Mouse (Mus musculus): ENCODE measurements at regions not wholly inside any gene's neighbourhood (a gene's known extent, or its start where the extent isn't known, plus 50 kb on each side); places are given as distances from the start of the nearest gene placed in this dataset.

- DNase-seq (ENCODE audit: extremely low spot score in 1 of 2, low spot score in 1 of 2): no peak
Measured at GRCm38 (mm10) chr2:51566554-51567246, 60.6 kb upstream of the Tas2r134 start.

- no peak for DNase-seq (ENCODE audit: extremely low spot score in 1 of 2, low spot score in 1 of 2)
Measured at GRCm38 (mm10) chr2:51563881-51564280, 63.4 kb upstream of the Tas2r134 start.

GRCm38 (mm10) chr2:51563240-51563639 lies 64.1 kb upstream of the Tas2r134 start:
- DNase-seq (ENCODE audit: extremely low spot score in 1 of 2, low spot score in 1 of 2): no peak

- DNase-seq (ENCODE audit: extremely low spot score in 1 of 2, low spot score in 1 of 2): peak in 1 of 2 experiments; percentile 1
Measured at GRCm38 (mm10) chr2:51550863-51551262, 76.4 kb upstream of the Tas2r134 start.

- DNase-seq (ENCODE audit: extremely low spot score in 1 of 2, low spot score in 1 of 2): no peak
Measured at GRCm38 (mm10) chr2:51549125-51549524, 78.2 kb upstream of the Tas2r134 start.

GRCm38 (mm10) chr2:51546181-51546580 lies 81.1 kb upstream of the Tas2r134 start:
- no peak for DNase-seq (ENCODE audit: extremely low spot score in 1 of 2, low spot score in 1 of 2)

GRCm38 (mm10) chr2:51543949-51544348 lies 83.4 kb upstream of the Tas2r134 start:
- no peak for DNase-seq (ENCODE audit: extremely low spot score in 1 of 2, low spot score in 1 of 2)

GRCm38 (mm10) chr2:51542272-51542671 lies 85.0 kb upstream of the Tas2r134 start:
- peak in 1 of 2 experiments; percentile 5 for DNase-seq (ENCODE audit: extremely low spot score in 1 of 2, low spot score in 1 of 2)

GRCm38 (mm10) chr2:51532709-51533414 lies 94.4 kb upstream of the Tas2r134 start:
- DNase-seq (ENCODE audit: extremely low spot score in 1 of 2, low spot score in 1 of 2): no peak

- DNase-seq (ENCODE audit: extremely low spot score in 1 of 2, low spot score in 1 of 2): no peak
Measured at GRCm38 (mm10) chr2:51531106-51531839, 96.0 kb upstream of the Tas2r134 start.

GRCm38 (mm10) chr2:51522766-51523165 lies 104.5 kb upstream of the Tas2r134 start:
- DNase-seq (ENCODE audit: extremely low spot score in 1 of 2, low spot score in 1 of 2): no peak

- no peak for DNase-seq (ENCODE audit: extremely low spot score in 1 of 2, low spot score in 1 of 2)
Measured at GRCm38 (mm10) chr2:51509220-51510011, 117.9 kb upstream of the Tas2r134 start.

- DNase-seq (ENCODE audit: extremely low spot score in 1 of 2, low spot score in 1 of 2): no peak
Measured at GRCm38 (mm10) chr2:51497896-51498295, 129.4 kb upstream of the Tas2r134 start.

- DNase-seq (ENCODE audit: extremely low spot score in 1 of 2, low spot score in 1 of 2): no peak
Measured at GRCm38 (mm10) chr2:51473753-51474152, 153.6 kb upstream of the Tas2r134 start.

GRCm38 (mm10) chr2:51467027-51467694 lies 160.2 kb upstream of the Tas2r134 start:
- DNase-seq (ENCODE audit: extremely low spot score in 1 of 2, low spot score in 1 of 2): no peak

- DNase-seq (ENCODE audit: extremely low spot score in 1 of 2, low spot score in 1 of 2): no peak
Measured at GRCm38 (mm10) chr2:51466003-51466402, 161.3 kb upstream of the Tas2r134 start.

- DNase-seq (ENCODE audit: extremely low spot score in 1 of 2, low spot score in 1 of 2): no peak
Measured at GRCm38 (mm10) chr2:51465576-51465975, 161.7 kb upstream of the Tas2r134 start.

- DNase-seq (ENCODE audit: extremely low spot score in 1 of 2, low spot score in 1 of 2): no peak
Measured at GRCm38 (mm10) chr2:51464356-51464755, 163.0 kb upstream of the Tas2r134 start.

GRCm38 (mm10) chr2:51460896-51461295 lies 166.4 kb upstream of the Tas2r134 start:
- peak in 1 of 2 experiments; percentile 34 for DNase-seq (ENCODE audit: extremely low spot score in 1 of 2, low spot score in 1 of 2)

GRCm38 (mm10) chr2:51459486-51459885 lies 167.8 kb upstream of the Tas2r134 start:
- no peak for DNase-seq (ENCODE audit: extremely low spot score in 1 of 2, low spot score in 1 of 2)
